Mouse (Mus musculus): Measurements from ENCODE around the gene Acin1.

DNA sequence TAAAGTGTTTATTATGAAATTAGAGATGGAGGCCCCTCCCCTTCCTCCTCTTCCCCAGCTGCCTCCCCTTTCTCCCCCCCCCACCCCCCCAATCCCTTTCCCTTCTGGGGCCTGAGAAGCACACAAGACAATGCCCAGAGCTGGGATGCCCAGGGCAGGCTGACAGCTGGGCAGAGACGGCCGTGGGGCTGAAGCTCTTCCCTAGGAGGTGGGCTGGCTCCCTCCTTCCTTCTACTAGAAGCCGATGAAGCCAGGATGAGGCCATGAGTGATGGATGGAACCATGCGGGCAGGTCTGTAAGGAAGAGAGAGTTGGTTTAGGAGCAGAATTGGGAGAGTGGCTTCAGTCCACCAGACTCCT lies 55.5 kb downstream of the Acin1 start:
- TF ChIP-seq GATA1 (IDR thresholded peaks at IDR 0.05; ENCODE audit: low read length): no peak
- TF ChIP-seq TAL1 (IDR thresholded peaks at IDR 0.05; ENCODE audit: low read length): no peak
